Mouse (Mus musculus): Measurements from ENCODE around the gene Agfg2. TPM values are rescaled to one million over a fixed set of nuclear protein-coding genes. Genes with fewer than 3 reads are reported as not detected.
A peak's percentile ranks its signal among the peaks of the same experiment; 100 is the strongest.
"Not testable (repeated sequence)": the region's sequence is repeated elsewhere in the genome, so short reads cannot be mapped to it uniquely, and the experiment has no call there.

The Agfg2 gene
- polyA plus RNA-seq, 1 experiment from 2014 or later = 21.7 TPM

GRCm38 (mm10) chr5:137628498-137629305, 55.8 kb downstream of the Agfg2 start, which contains the start of the genes Fbxo24, Lrch4 and Gm20605:
Gene Fbxo24, minus strand, starts transcription at chr5:137629002.
Gene Lrch4, plus strand, starts transcription at chr5:137629121.
Gene Gm20605, plus strand, starts transcription at chr5:137629175.
- ATAC-seq = peak; percentile 99
- H3K4me2 ChIP-seq (ENCODE audit: low read length) = peak within 1 kb of the TSS; percentile 97

GRCm38 (mm10) chr5:137627991-137628390, 56.5 kb downstream of the Agfg2 start:
- 6% methylated on average over 9 of the region's 9 CpGs for WGBS
- ATAC-seq = no peak

More at GRCm38 (mm10) chr5:137628498-137629305, 55.8 kb downstream of the Agfg2 start, which contains the start of the genes Fbxo24, Lrch4 and Gm20605:
- H3K27me3 ChIP-seq (replicated peaks; ENCODE audit: control insufficient read depth, insufficient read depth, low read length) = no peaks in the 10 kb centered on the region
- peaks cover 29% of the 10 kb centered on the region for H3K4me1 ChIP-seq (ENCODE audit: control insufficient read depth, insufficient read depth, low read depth, low read length)
- H3K4me3 ChIP-seq (ENCODE audit: low read length) = peak within 1 kb of the TSS; percentile 99
- WGBS = under 1% methylated on average over 44 of the region's 46 CpGs
- no peaks in the 10 kb centered on the region for H3K9me3 ChIP-seq (ENCODE audit: control insufficient read depth, low read length)
- H3K36me3 ChIP-seq (ENCODE audit: control insufficient read depth, insufficient read depth, low read length) = no peaks in the 10 kb centered on the region; the same call in 1 of the 2 replicates
- H3K27ac ChIP-seq (ENCODE audit: low read depth, low read length) = peak within 1 kb of the TSS; percentile 92
- peak within 1 kb of the TSS; percentile 92 for H3K9ac ChIP-seq (ENCODE audit: low read depth, low read length)

GRCm38 (mm10) chr5:137623937-137624530, 60.5 kb downstream of the Agfg2 start:
- WGBS = 83% methylated on average over 11 of the region's 11 CpGs
- no peak overlapping the region for H3K27ac ChIP-seq (ENCODE audit: low read depth, low read length)

More at GRCm38 (mm10) chr5:137627991-137628390, 56.5 kb downstream of the Agfg2 start:
- Histone ChIP-seq H3K4me3 (ENCODE audit: low read length) (peak overlapping the region; percentile 99), H3K36me3 (ENCODE audit: control insufficient read depth, insufficient read depth, low read length) (no peaks in the 10 kb centered on the region), H3K9ac (ENCODE audit: low read depth, low read length) (peak overlapping the region; percentile 81), H3K4me1 (ENCODE audit: control insufficient read depth, insufficient read depth, low read depth, low read length) (peaks cover 29% of the 10 kb centered on the region), H3K4me2 (ENCODE audit: low read length) (peak overlapping the region; percentile 80), H3K27ac (ENCODE audit: low read depth, low read length) (peak overlapping the region; percentile 91), H3K9me3 (ENCODE audit: control insufficient read depth, low read length) (no peaks in the 10 kb centered on the region), H3K27me3 (replicated peaks; ENCODE audit: control insufficient read depth, insufficient read depth, low read length) (no peaks in the 10 kb centered on the region)

GRCm38 (mm10) chr5:137615347-137615746, 69.2 kb downstream of the Agfg2 start:
- H3K4me1 ChIP-seq (ENCODE audit: control insufficient read depth, insufficient read depth, low read depth, low read length) = no peaks in the 10 kb centered on the region
- no peak for ATAC-seq
- no peaks in the 10 kb centered on the region for H3K27me3 ChIP-seq (replicated peaks; ENCODE audit: control insufficient read depth, insufficient read depth, low read length)
- 89% methylated on average over 7 of the region's 7 CpGs for WGBS
- H3K27ac ChIP-seq (ENCODE audit: low read depth, low read length) = no peak overlapping the region
- H3K4me2 ChIP-seq (ENCODE audit: low read length) = no peak overlapping the region
- no peak overlapping the region for H3K9ac ChIP-seq (ENCODE audit: low read depth, low read length)
- no peak overlapping the region for H3K4me3 ChIP-seq (ENCODE audit: low read length)
- H3K36me3 ChIP-seq (ENCODE audit: control insufficient read depth, insufficient read depth, low read length) = no peaks in the 10 kb centered on the region
- H3K9me3 ChIP-seq (ENCODE audit: control insufficient read depth, low read length) = no peaks in the 10 kb centered on the region

More at GRCm38 (mm10) chr5:137623937-137624530, 60.5 kb downstream of the Agfg2 start:
- Histone ChIP-seq H3K4me1 (ENCODE audit: control insufficient read depth, insufficient read depth, low read depth, low read length) (peaks cover 4% of the 10 kb centered on the region; the same call in 1 of the 2 replicates), H3K9me3 (ENCODE audit: control insufficient read depth, low read length) (no peaks in the 10 kb centered on the region), H3K9ac (ENCODE audit: low read depth, low read length) (no peak overlapping the region), H3K4me2 (ENCODE audit: low read length) (no peak overlapping the region), H3K27me3 (replicated peaks; ENCODE audit: control insufficient read depth, insufficient read depth, low read length) (no peaks in the 10 kb centered on the region), H3K36me3 (ENCODE audit: control insufficient read depth, insufficient read depth, low read length) (no peaks in the 10 kb centered on the region), H3K4me3 (ENCODE audit: low read length) (no peak overlapping the region)
- ATAC-seq = no peak

GRCm38 (mm10) chr5:137614921-137615320, 69.6 kb downstream of the Agfg2 start:
- WGBS = 90% methylated on average over 2 of the region's 2 CpGs
- H3K4me1 ChIP-seq (ENCODE audit: control insufficient read depth, insufficient read depth, low read depth, low read length); H3K4me2 ChIP-seq (ENCODE audit: low read length); H3K27ac ChIP-seq (ENCODE audit: low read depth, low read length); H3K9ac ChIP-seq (ENCODE audit: low read depth, low read length); H3K4me3 ChIP-seq (ENCODE audit: low read length); H3K27me3 ChIP-seq (replicated peaks; ENCODE audit: control insufficient read depth, insufficient read depth, low read length); ATAC-seq; H3K36me3 ChIP-seq (ENCODE audit: control insufficient read depth, insufficient read depth, low read length); H3K9me3 ChIP-seq (ENCODE audit: control insufficient read depth, low read length): not testable (repeated sequence)

- Histone ChIP-seq H3K27me3 (replicated peaks; ENCODE audit: control insufficient read depth, insufficient read depth, low read length) (no peaks in the 10 kb centered on the region), H3K9me3 (ENCODE audit: control insufficient read depth, low read length) (no peaks in the 10 kb centered on the region), H3K4me3 (ENCODE audit: low read length) (no peak within 1 kb of the TSS), H3K36me3 (ENCODE audit: control insufficient read depth, insufficient read depth, low read length) (no peaks in the 10 kb centered on the region), H3K27ac (ENCODE audit: low read depth, low read length) (no peak within 1 kb of the TSS), H3K9ac (ENCODE audit: low read depth, low read length) (no peak within 1 kb of the TSS), H3K4me1 (ENCODE audit: control insufficient read depth, insufficient read depth, low read depth, low read length) (peaks cover under 1% of the 10 kb centered on the region; the same call in 1 of the 2 replicates), H3K4me2 (ENCODE audit: low read length) (no peak within 1 kb of the TSS)
- WGBS = 59% methylated on average over 11 of the region's 11 CpGs
- no peak for ATAC-seq
Observed at GRCm38 (mm10) chr5:137613550-137613949, 71.0 kb downstream of the Agfg2 start, which contains the start of gene Pcolce. Gene Pcolce, minus strand, starts transcription at chr5:137613784.

GRCm38 (mm10) chr5:137613076-137613475, 71.5 kb downstream of the Agfg2 start:
- peaks cover 6% of the 10 kb centered on the region for H3K4me1 ChIP-seq (ENCODE audit: control insufficient read depth, insufficient read depth, low read depth, low read length)
- no peaks in the 10 kb centered on the region for H3K9me3 ChIP-seq (ENCODE audit: control insufficient read depth, low read length)
- H3K27me3 ChIP-seq (replicated peaks; ENCODE audit: control insufficient read depth, insufficient read depth, low read length) = no peaks in the 10 kb centered on the region
- 82% methylated on average over 5 of the region's 5 CpGs for WGBS
- no peak for ATAC-seq
- no peak overlapping the region for H3K9ac ChIP-seq (ENCODE audit: low read depth, low read length)
- no peak overlapping the region for H3K27ac ChIP-seq (ENCODE audit: low read depth, low read length)
- no peak overlapping the region for H3K4me3 ChIP-seq (ENCODE audit: low read length)
- H3K4me2 ChIP-seq (ENCODE audit: low read length) = no peak overlapping the region
- H3K36me3 ChIP-seq (ENCODE audit: control insufficient read depth, insufficient read depth, low read length) = no peaks in the 10 kb centered on the region

- H3K27me3 ChIP-seq (replicated peaks; ENCODE audit: control insufficient read depth, insufficient read depth, low read length) = no peaks in the 10 kb centered on the region
- H3K4me1 ChIP-seq (ENCODE audit: control insufficient read depth, insufficient read depth, low read depth, low read length) = peaks cover 6% of the 10 kb centered on the region
- 31% methylated on average over 6 of the region's 6 CpGs for WGBS
- H3K9me3 ChIP-seq (ENCODE audit: control insufficient read depth, low read length) = no peaks in the 10 kb centered on the region
- peak overlapping the region; percentile 3; the same call in 1 of the 2 replicates for H3K9ac ChIP-seq (ENCODE audit: low read depth, low read length)
- no peak overlapping the region for H3K27ac ChIP-seq (ENCODE audit: low read depth, low read length)
- no peaks in the 10 kb centered on the region for H3K36me3 ChIP-seq (ENCODE audit: control insufficient read depth, insufficient read depth, low read length)
- no peak overlapping the region for H3K4me2 ChIP-seq (ENCODE audit: low read length)
- no peak for ATAC-seq
- H3K4me3 ChIP-seq (ENCODE audit: low read length) = no peak overlapping the region; the same call in 1 of the 2 replicates
Observed at GRCm38 (mm10) chr5:137611245-137611602, 73.3 kb downstream of the Agfg2 start.
